Mouse (Mus musculus) kidney, postnatal 36 days (tissue): Measurements from ENCODE around the gene Kif6.

Source experiments
- DNase-seq, 2 experiments: peaks; one replicate each; pipeline ENCODE4 v3.0.0; 2021 to 2022; ENCODE audit warnings: mixed read lengths in 2 of 2

Kif6 gene

DNA sequence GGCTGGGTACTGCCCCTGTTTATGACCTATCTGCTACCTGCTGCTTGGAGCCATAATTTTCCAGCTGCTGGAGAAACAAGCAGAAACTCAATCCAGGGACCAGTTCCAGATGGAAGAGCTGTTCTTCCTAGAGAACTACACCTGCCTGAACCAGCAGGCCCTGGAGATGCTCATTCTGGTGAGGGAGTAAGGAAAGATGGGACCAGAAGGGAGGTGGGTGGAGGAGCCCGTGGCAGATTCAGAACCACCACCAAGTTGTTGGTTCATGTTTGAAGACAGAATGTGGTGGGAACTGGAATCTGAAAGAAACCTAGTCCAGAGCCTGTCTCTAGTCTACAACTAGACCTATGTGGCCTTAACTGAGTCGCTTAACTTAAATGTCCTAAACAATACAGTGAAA is 312.7 kb downstream of the Kif6 start:
- no peak for DNase-seq

DNA sequence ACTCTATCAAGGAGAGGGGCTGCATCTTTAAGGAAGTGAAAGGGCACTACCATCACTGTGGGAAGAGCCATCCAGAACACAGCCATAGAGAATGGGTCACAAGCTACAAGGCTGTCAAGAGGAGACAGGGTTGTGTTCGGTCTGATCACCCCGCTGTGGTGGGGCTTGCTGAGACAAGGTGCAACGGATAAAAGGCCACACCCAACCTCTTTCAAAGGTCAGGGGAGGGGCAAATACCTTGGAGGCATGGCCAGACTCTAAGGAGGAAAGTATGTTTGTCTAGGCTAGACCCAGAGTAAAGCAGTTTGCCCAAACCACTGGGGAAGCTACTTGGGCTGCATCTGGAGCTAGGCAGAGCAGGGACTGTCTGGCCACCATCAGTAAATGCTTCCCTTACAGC is 318.9 kb downstream of the Kif6 start:
- no peak for DNase-seq

- no peak for DNase-seq
Observed at GRCm38 (mm10) chr17:49934586-49934985, 319.6 kb downstream of the Kif6 start.

DNA sequence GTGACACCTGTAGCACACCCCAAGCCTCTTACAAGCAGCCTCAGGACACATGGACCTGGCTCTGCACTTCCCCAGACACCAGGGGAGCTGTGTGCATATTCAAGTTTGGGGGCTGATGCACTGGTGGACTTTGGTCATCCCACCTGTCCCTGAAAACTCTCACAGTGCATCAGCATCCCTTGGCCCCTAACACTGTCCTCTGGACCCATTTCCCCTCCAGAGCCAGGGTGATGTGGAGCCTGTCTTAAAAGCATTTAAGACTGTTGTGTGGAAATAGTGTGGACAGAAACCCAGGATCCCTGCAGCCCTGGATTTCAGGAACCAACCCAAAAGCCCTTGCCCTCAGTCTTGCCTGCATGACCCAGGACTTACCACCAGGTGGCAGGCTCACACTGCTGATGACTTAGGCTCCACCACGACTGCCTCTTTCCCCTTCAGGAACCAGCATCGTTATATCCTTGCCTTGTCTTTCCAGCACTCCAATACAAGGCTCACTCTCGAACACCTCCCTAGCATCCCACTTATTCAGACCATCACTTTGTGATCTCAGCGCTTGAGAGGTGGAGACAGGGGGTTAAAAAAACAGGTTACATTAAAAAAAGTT is 320.8 kb downstream of the Kif6 start:
- DNase-seq, result peak; percentile 53 to 84

- no peak for DNase-seq
Observed at GRCm38 (mm10) chr17:49936214-49936613, 321.3 kb downstream of the Kif6 start.

DNA sequence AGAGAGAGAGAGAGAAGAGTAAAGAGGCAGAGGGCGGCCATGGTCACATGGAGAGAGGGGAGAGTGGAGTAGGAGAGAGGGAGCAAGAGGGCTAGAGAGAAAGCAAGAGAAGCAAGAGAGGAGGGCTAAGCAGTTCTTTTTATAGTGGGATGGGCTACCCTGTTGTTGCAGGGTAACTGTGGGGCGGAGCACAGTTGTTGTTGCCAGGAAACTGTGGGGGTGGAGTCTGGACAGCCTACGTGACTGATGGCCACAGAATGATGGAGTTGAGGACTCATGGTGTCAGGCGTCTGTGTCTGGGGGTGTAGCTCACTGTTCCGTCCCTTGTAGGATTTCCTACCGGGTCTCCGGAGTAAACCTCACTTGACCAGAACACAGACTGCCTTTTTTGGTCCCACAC is 324.2 kb downstream of the Kif6 start:
- DNase-seq, result no peak

DNA sequence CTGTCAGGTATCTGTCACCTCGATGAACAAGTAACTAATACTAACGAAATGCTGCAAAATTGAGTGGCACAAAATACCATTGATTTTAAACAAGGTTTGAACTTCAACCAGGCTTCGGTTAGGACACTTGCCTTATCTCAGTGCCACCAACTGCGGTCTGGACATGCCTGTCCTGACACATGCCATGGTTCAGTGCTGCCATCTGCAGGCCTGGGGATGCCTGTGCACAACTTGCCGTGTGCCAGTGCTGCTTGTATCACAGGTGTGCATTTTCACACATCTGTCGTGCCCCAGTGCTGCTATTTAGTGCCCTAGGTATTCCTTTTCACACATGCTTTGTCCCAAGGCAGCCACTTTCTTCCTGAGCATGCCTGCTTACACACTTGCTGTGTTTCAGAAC is 327.7 kb downstream of the Kif6 start:
- DNase-seq, result peak in 1 of 2 experiments; percentile 69

DNA sequence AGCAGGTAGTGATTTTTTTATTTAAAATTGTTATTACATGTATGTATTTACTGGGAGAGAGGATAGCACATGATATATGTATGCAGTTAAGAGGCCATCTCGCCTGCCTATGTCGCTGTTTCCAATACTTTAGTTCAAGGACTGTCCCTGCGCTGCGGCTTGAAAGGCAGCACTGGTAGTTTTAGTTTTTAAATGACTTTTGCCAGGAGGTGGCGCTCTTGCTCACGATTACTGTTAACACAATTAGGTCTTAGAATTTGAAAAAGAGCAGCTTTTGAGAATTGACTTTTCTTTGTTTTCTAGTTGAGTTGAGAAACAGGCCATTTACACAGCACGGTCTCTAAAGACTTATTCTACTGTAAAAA is 336.5 kb downstream of the Kif6 start:
- peak; percentile 71 to 90 for DNase-seq

DNA sequence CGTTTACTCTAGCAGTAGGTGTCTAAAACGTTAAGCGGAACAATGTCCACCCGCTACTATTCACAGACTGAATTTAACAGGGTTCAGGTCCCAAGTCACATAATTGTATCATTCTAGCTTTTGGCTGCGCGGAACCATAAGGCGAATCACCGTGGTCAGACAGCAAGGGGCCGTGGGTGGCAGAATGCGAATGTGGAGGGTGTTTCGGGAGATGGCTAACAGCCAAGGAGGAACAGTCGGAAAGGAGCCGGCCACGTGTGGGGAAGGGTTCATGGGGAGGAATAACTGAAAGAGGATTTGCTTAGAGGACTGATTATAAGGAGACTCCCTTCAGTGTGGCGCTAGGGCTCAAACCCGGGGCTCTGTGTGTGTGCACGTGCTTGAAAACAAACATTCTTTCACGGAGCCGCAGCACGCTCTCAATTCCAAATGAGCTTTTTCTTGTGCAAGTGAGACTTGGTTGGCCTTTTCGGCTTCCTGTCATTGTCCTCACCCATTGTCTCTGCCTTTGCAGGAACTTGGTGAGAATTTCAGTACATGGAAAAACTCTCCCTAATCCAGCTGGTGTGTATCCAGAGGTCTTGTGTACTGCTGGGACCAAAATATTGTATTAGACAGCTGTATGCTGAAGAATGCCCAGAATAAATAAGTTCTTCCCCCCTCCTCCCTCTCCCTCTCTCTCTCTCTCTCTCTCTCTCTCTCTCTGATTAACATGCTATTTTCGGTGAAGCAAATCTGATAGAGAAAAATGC is 337.1 kb downstream of the Kif6 start:
- peak; percentile 44 to 45 for DNase-seq

- DNase-seq, result no peak
Observed at GRCm38 (mm10) chr17:49959021-49959420, 344.1 kb downstream of the Kif6 start.
